Mouse (Mus musculus) embryonic fibroblast, embryonic 13.5 days (primary cell): ENCODE measurements around the gene Tmem262.

Source experiments
- CTCF ChIP-seq: IDR thresholded peaks from 2 replicates; pipeline ENCODE4 v1.5.1; 2011; ENCODE audit warnings: mild to moderate bottlenecking, control low read depth, low read length, moderate library complexity, borderline replicate concordance; ENCODE audit not compliant: insufficient read depth
- POLR2A ChIP-seq: IDR thresholded peaks from 2 replicates; pipeline ENCODE4 v1.6.1; 2011; ENCODE audit warnings: low read depth, mild to moderate bottlenecking, control low read depth, low read length, moderate library complexity

- no peak for TF ChIP-seq CTCF
- TF ChIP-seq POLR2A, result no peak
Observed at GRCm38 (mm10) chr19:6101186-6101585, 21.4 kb downstream of the Tmem262 start.
